Mouse (Mus musculus) MEL (cell line): ENCODE measurements around the gene Mmel1. TPM values are rescaled to one million over a fixed set of nuclear protein-coding genes. Genes with fewer than 3 reads are reported as not detected.

Experiments
- DNase-seq: peaks from one replicate; pipeline ENCODE4 v3.0.0; 2011; ENCODE audit warnings: low read depth, low spot score
- H3K27ac ChIP-seq: 2 replicates; pipeline ENCODE4 v1.5.1; 2012; ENCODE audit warnings: low read depth, mild to moderate bottlenecking, control low read depth, low read length, moderate library complexity; ENCODE audit not compliant: control insufficient read depth
- H3K27me3 ChIP-seq, 2 experiments: fragments of 150-350 bp in 1 of 2; sonication (generic) in 1 of 2; 2 replicates each; pipeline ENCODE4 v1.6.1; 2012; ENCODE audit warnings: low read length in 2 of 2, mild to moderate bottlenecking in 2 of 2, improper control_type of control experiment in 1 of 2, moderate library complexity in 1 of 2; ENCODE audit not compliant: insufficient read depth in 2 of 2, control insufficient read depth in 1 of 2
- H3K36me3 ChIP-seq, 2 experiments: 2 replicates each; pipeline ENCODE4 v1.6.1; 2012 to 2014; ENCODE audit warnings: low read length in 2 of 2, improper control_type of control experiment in 1 of 2, inconsistent platforms in 1 of 2, mild to moderate bottlenecking in 1 of 2; ENCODE audit not compliant: insufficient read depth in 2 of 2, control insufficient read depth in 1 of 2
- H3K4me1 ChIP-seq, 2 experiments: fragments of 150-350 bp in 1 of 2; sonication (generic) in 1 of 2; 2 replicates each; pipeline ENCODE4 v1.6.1; 2012; ENCODE audit warnings: low read length in 2 of 2, improper control_type of control experiment in 1 of 2, mild to moderate bottlenecking in 1 of 2; ENCODE audit not compliant: insufficient read depth in 2 of 2, control insufficient read depth in 1 of 2
- H3K4me3 ChIP-seq, 2 experiments: fragments of 150-350 bp in 1 of 2; sonication (generic) in 1 of 2; 2 replicates each; pipeline ENCODE4 v1.5.1; 2012; ENCODE audit warnings: low read depth in 2 of 2, low read length in 2 of 2, mild to moderate bottlenecking in 2 of 2, moderate library complexity in 2 of 2, control low read depth in 1 of 2, improper control_type of control experiment in 1 of 2; ENCODE audit not compliant: control insufficient read depth in 1 of 2, insufficient read depth in 1 of 2
- H3K79me2 ChIP-seq: 2 replicates; pipeline ENCODE4 v1.6.1; 2012; ENCODE audit warnings: mild to moderate bottlenecking, low read length, moderate library complexity; ENCODE audit not compliant: control insufficient read depth, poor library complexity, insufficient read depth
- H3K9ac ChIP-seq: 2 replicates; pipeline ENCODE4 v1.6.1; 2012; ENCODE audit warnings: low read depth, mild to moderate bottlenecking, control low read depth, low read length, moderate library complexity; ENCODE audit not compliant: control insufficient read depth, poor library complexity, severe bottlenecking
- H3K9me3 ChIP-seq: fragments of 150-350 bp; sonication (generic); replicated peaks from 2 replicates; pipeline ENCODE4 v1.6.1; 2012; ENCODE audit warnings: mild to moderate bottlenecking, low read length, improper control_type of control experiment, moderate library complexity; ENCODE audit not compliant: insufficient read depth
- E2F4 ChIP-seq: IDR thresholded peaks from 2 replicates; pipeline ENCODE4 v1.6.1; 2011; ENCODE audit warnings: low read depth, low read length, improper control_type of control experiment, borderline replicate concordance
- GABPA ChIP-seq: IDR thresholded peaks from 2 replicates; pipeline ENCODE4 v1.6.1; 2012; ENCODE audit warnings: low read depth, mild to moderate bottlenecking, inconsistent platforms, low read length, improper control_type of control experiment, moderate library complexity
- HCFC1 ChIP-seq: IDR thresholded peaks from 2 replicates; pipeline ENCODE4 v1.6.1; 2012; ENCODE audit warnings: low read depth, mild to moderate bottlenecking, inconsistent platforms, low read length, improper control_type of control experiment, moderate library complexity
- JUND ChIP-seq: IDR thresholded peaks from 2 replicates; pipeline ENCODE4 v1.6.1; 2011; ENCODE audit warnings: low read depth, mild to moderate bottlenecking, improper control_type of control experiment, low read length
- KAT2A ChIP-seq: conservative IDR thresholded peaks from 2 replicates; pipeline ENCODE4 v1.6.1; 2012; ENCODE audit warnings: low read depth, low read length, improper control_type of control experiment, inconsistent platforms
- MAX ChIP-seq: IDR thresholded peaks from 2 replicates; pipeline ENCODE4 v1.6.1; 2011; ENCODE audit warnings: low read length, improper control_type of control experiment
- MAZ ChIP-seq: IDR thresholded peaks from 2 replicates; pipeline ENCODE4 v1.6.1; 2012; ENCODE audit warnings: low read depth, mild to moderate bottlenecking, inconsistent platforms, low read length, improper control_type of control experiment
- MXI1 ChIP-seq: IDR thresholded peaks from 2 replicates; pipeline ENCODE4 v1.6.1; 2011; ENCODE audit warnings: mild to moderate bottlenecking, low read depth, low read length, improper control_type of control experiment
- MYB ChIP-seq: IDR thresholded peaks from 2 replicates; pipeline ENCODE4 v1.6.1; 2011; ENCODE audit warnings: mild to moderate bottlenecking, low read depth, low read length, improper control_type of control experiment
- NELFE ChIP-seq: IDR thresholded peaks from 2 replicates; pipeline ENCODE4 v1.6.1; 2011; ENCODE audit warnings: low read depth, low read length, improper control_type of control experiment
- NRF1 ChIP-seq: IDR thresholded peaks from 2 replicates; pipeline ENCODE4 v1.6.1; 2014; ENCODE audit warnings: low read depth, mild to moderate bottlenecking, inconsistent platforms, low read length, improper control_type of control experiment, moderate library complexity; ENCODE audit not compliant: poor library complexity, insufficient read depth, severe bottlenecking
- POLR2AphosphoS2 ChIP-seq: IDR thresholded peaks from 2 replicates; pipeline ENCODE4 v1.6.1; 2011; ENCODE audit warnings: low read length, improper control_type of control experiment
- POLR2AphosphoS5 ChIP-seq: IDR thresholded peaks from 2 replicates; pipeline ENCODE4 v1.6.1; 2012; ENCODE audit warnings: low read depth, borderline replicate concordance, mild to moderate bottlenecking, inconsistent platforms, low read length, moderate library complexity, mixed read lengths
- RAD21 ChIP-seq: IDR thresholded peaks from 2 replicates; pipeline ENCODE4 v1.6.1; 2011; ENCODE audit warnings: mild to moderate bottlenecking, low read depth, low read length, improper control_type of control experiment
- RCOR1 ChIP-seq: IDR thresholded peaks from 2 replicates; pipeline ENCODE4 v1.6.1; 2012; ENCODE audit warnings: low read depth, mild to moderate bottlenecking, inconsistent platforms, low read length, improper control_type of control experiment
- TAL1 ChIP-seq: IDR thresholded peaks from 2 replicates; pipeline ENCODE4 v1.6.1; 2012; ENCODE audit warnings: mild to moderate bottlenecking, inconsistent platforms, low read length, moderate library complexity, mixed read lengths
- TBP ChIP-seq: IDR thresholded peaks from 2 replicates; pipeline ENCODE4 v1.8.0; 2011; ENCODE audit warnings: low read depth, low read length, improper control_type of control experiment
- TCF12 ChIP-seq: IDR thresholded peaks from 2 replicates; pipeline ENCODE4 v1.6.1; 2014; ENCODE audit warnings: low read depth, mild to moderate bottlenecking, inconsistent platforms, low read length, improper control_type of control experiment, moderate library complexity
- UBTF ChIP-seq: IDR thresholded peaks from 2 replicates; pipeline ENCODE4 v1.6.1; 2012; ENCODE audit warnings: low read depth, mild to moderate bottlenecking, inconsistent platforms, low read length, improper control_type of control experiment, moderate library complexity, borderline replicate concordance; ENCODE audit not compliant: insufficient read depth
- USF1 ChIP-seq: IDR thresholded peaks from 2 replicates; pipeline ENCODE4 v1.6.1; 2014; ENCODE audit warnings: low read depth, mild to moderate bottlenecking, inconsistent platforms, low read length, improper control_type of control experiment, moderate library complexity
- USF2 ChIP-seq, 2 experiments: IDR thresholded peaks; 2 replicates each; pipeline ENCODE4 v1.6.1; 2011 to 2012; ENCODE audit warnings: improper control_type of control experiment in 2 of 2, low read length in 2 of 2, borderline replicate concordance in 1 of 2, inconsistent platforms in 1 of 2, low read depth in 1 of 2, mild to moderate bottlenecking in 1 of 2; ENCODE audit not compliant: insufficient read depth in 1 of 2
- ZC3H11A ChIP-seq: IDR thresholded peaks from 2 replicates; pipeline ENCODE4 v1.6.1; 2012; ENCODE audit warnings: low read depth, mild to moderate bottlenecking, inconsistent platforms, low read length, improper control_type of control experiment
- ZKSCAN1 ChIP-seq: IDR thresholded peaks from 2 replicates; pipeline ENCODE4 v1.6.1; 2012; ENCODE audit warnings: low read depth, mild to moderate bottlenecking, inconsistent platforms, low read length, improper control_type of control experiment, moderate library complexity
- ZNF384 ChIP-seq: IDR thresholded peaks from 2 replicates; pipeline ENCODE4 v1.6.1; 2012; ENCODE audit warnings: low read depth, mild to moderate bottlenecking, inconsistent platforms, low read length, improper control_type of control experiment
- polyA plus RNA-seq, 2 experiments: library from polyadenylated mRNA; stranded (reverse) in 1 of 2; unstranded in 1 of 2; fragments of >175 nt in 1 of 2; fragments of >200 nt in 1 of 2; gene quantifications; 2 replicates each; pipeline versions ENCODE4 v1.2.1 to v1.2.4; 2012; ENCODE audit warnings: low replicate concordance in 2 of 2, low read depth in 1 of 2; ENCODE audit not compliant: insufficient read length in 2 of 2, insufficient read depth in 1 of 2, missing spikeins in 1 of 2
- total RNA-seq: library from RNA; depleted of rRNA; stranded (reverse); fragments of 300-350 nt; gene quantifications from 2 replicates; pipeline ENCODE4 v1.2.3, GENCODE M21; 2012

Mmel1 gene
- total and polyA plus RNA-seq, 3 experiments = 0.07 to 0.08 TPM; not detected in 1

DNA sequence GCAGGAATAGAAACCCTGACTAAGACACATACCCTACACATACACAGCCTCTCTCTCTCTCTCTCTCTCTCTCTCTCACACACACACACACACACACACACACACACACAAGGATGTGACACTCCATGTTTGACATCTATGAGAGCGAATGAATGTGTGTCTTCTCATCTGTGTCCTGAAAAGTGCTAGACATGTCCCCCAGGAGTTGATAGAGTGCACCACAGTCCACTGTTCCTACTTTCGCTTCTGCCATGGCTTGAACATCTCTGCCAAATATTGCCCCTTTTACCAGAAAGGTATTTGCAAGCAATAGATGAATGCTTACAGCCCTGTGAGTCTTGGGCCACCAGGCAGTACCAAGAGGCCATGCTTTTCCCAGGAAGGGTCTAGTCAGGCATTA is 70.8 kb downstream of the Mmel1 start:
- no peaks in the 10 kb centered on the region for H3K9me3 ChIP-seq
- peaks cover 0 to 21% of the 10 kb centered on the region in 2 experiments; a peak in 3 of 4 replicates for H3K4me1 ChIP-seq
- H3K27me3 ChIP-seq = no peaks in the 10 kb centered on the region
- no peak for TF ChIP-seq RAD21
- TF ChIP-seq UBTF = no peak
- TF ChIP-seq NELFE = no peak
- no peak for TF ChIP-seq TBP
- no peak for TF ChIP-seq KAT2A
- no peak for TF ChIP-seq MAX
- no peak for TF ChIP-seq E2F4
- no peak for TF ChIP-seq MYB
- TF ChIP-seq ZNF384 = no peak
- TF ChIP-seq HCFC1 = no peak
- TF ChIP-seq MXI1 = no peak
- TF ChIP-seq USF1 = no peak
- TF ChIP-seq JUND = no peak
- no peak for TF ChIP-seq TAL1
- TF ChIP-seq RCOR1 = no peak
- no peak for TF ChIP-seq GABPA
- TF ChIP-seq TCF12 = no peak
- no peak for TF ChIP-seq POLR2AphosphoS2
- no peak for TF ChIP-seq USF2 (IDR thresholded peaks at IDR 0.05; ENCODE audit: borderline replicate concordance in 1 of 2, insufficient read depth in 1 of 2, low read depth in 1 of 2, low read length in 2 of 2)
- no peak for TF ChIP-seq MAZ
- TF ChIP-seq, all 39 proteins: peak for 0
- no peak for DNase-seq
- no peaks in the 10 kb centered on the region for H3K79me2 ChIP-seq
- no peak overlapping the region for H3K9ac ChIP-seq
- no peak overlapping the region for H3K4me3 ChIP-seq
- peaks cover 0 to 7% of the 10 kb centered on the region in 2 experiments; a peak in 2 of 4 replicates for H3K36me3 ChIP-seq
- H3K27ac ChIP-seq = no peak overlapping the region

DNA sequence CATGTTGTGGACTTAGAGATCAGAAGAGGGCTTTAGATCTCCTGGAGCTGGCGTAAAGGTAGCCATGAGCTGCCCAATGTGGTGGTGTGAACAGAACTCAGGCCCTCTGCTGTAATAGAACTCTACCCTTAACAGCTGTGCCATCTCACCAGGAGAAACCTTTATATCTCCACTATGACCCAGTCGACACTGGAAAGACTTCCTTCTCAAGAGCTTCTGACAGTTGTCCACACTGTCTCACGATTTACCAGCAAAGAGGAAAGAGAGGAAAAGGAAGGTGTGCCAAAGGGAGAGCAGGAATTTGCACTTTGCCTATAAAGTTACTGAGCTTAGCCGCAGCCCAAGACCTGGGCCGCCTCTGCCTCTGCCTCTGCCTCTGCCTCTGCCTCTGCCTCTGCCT is 72.4 kb downstream of the Mmel1 start:
- peaks cover 0 to 21% of the 10 kb centered on the region in 2 experiments; a peak in 3 of 4 replicates for H3K4me1 ChIP-seq
- H3K4me3 ChIP-seq = peak overlapping the region; percentile 46 to 48; a peak in 3 of 4 replicates
- H3K27ac ChIP-seq = peak overlapping the region; percentile 62
- no peaks in the 10 kb centered on the region for H3K79me2 ChIP-seq
- H3K36me3 ChIP-seq = peaks cover 0 to 7% of the 10 kb centered on the region in 2 experiments; a peak in 2 of 4 replicates
- peak overlapping the region; percentile 70 for H3K9ac ChIP-seq
- DNase-seq = peak; percentile 56
- no peaks in the 10 kb centered on the region for H3K9me3 ChIP-seq
- no peaks in the 10 kb centered on the region for H3K27me3 ChIP-seq
- TF ChIP-seq POLR2AphosphoS5 = no peak
- TF ChIP-seq NRF1 = no peak
- TF ChIP-seq HCFC1 = no peak
- no peak for TF ChIP-seq TBP
- TF ChIP-seq GABPA = no peak
- TF ChIP-seq RAD21 = no peak
- TF ChIP-seq ZKSCAN1 = no peak
- no peak for TF ChIP-seq NELFE
- no peak for TF ChIP-seq ZC3H11A
- TF ChIP-seq, all 39 proteins: peak for 0
